Mouse (Mus musculus) brain, embryonic 14.5 days (tissue): ENCODE measurements around the gene Hes7.

Source experiments
- CTCF ChIP-seq: fragments of 200-500 bp; IDR thresholded peaks from 2 replicates; pipeline ENCODE4 v1.5.1; 2012; ENCODE audit warnings: inconsistent platforms, mild to moderate bottlenecking, moderate library complexity, borderline replicate concordance; ENCODE audit not compliant: insufficient read depth, insufficient read length; ENCODE audit errors: extremely low read depth
- POLR2A ChIP-seq: fragments of 200-500 bp; IDR thresholded peaks from 2 replicates; pipeline ENCODE4 v1.6.1; 2012; ENCODE audit warnings: mild to moderate bottlenecking, inconsistent platforms, borderline replicate concordance; ENCODE audit not compliant: poor library complexity, insufficient read depth, insufficient read length, severe bottlenecking; ENCODE audit errors: extremely low read depth

- TF ChIP-seq CTCF (no peak), POLR2A (no peak)
These were observed 48.9 kb upstream of the Hes7 start for GRCm38 (mm10) chr11:69071262-69071661.
